Mouse (Mus musculus) kidney, postnatal 25 days (tissue): ENCODE measurements around the gene Pdcd2.

Source experiments
- DNase-seq, 2 experiments: peaks; one replicate each; pipeline ENCODE4 v3.0.0; 2021; ENCODE audit warnings: mixed read lengths in 2 of 2

The Pdcd2 gene

DNA sequence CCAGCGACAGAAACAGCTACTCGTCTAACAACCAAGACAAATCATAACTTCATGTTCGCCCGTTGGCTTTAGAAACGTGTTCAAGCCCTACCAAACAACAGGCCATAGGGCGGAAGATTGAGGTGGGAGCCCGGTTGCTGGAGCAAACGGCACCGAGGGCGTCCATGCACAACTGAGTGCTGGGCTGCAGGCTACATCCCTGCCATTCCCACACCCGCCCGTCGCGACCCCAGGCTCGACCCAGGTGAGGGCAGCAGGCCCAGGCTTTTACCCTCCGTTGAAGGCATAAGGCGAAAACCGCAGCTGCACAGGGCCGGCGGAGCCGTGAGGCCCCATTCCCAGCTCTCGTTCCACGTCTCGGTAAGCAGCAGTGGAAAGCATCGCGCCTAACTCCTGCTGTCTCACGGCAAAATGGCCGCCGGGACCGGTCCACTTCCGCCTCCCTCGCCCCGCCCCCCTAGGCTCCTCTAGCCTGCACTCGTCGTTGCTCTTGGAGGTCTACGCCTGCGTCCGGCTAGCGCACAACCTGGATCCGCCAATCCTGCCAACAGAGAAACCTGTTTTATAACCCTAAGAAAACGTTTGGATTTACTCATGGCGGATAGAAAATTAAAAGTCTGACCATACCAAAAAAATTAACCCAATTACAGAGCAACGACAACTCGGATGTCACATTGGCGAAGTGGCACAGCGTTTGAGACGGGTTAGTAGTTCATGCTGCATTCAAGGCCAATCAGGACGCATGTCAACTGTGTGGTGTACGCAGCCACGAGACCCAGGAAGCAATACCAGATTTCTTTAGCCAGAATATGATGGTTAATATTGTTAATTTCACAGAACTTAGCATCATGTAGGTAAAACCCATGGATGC lies 29.0 kb downstream of the Pdcd2 start:
- DNase-seq = peak; percentile 97 to 98

- no peak for DNase-seq
These were observed 36.6 kb downstream of the Pdcd2 start for GRCm38 (mm10) chr17:15490542-15490941.

GRCm38 (mm10) chr17:15472671-15473070 lies 54.4 kb downstream of the Pdcd2 start:
- DNase-seq = no peak
